Comparison of ENCODE assay signal across 21 mouse cellular contexts in the genomic region with DNA sequence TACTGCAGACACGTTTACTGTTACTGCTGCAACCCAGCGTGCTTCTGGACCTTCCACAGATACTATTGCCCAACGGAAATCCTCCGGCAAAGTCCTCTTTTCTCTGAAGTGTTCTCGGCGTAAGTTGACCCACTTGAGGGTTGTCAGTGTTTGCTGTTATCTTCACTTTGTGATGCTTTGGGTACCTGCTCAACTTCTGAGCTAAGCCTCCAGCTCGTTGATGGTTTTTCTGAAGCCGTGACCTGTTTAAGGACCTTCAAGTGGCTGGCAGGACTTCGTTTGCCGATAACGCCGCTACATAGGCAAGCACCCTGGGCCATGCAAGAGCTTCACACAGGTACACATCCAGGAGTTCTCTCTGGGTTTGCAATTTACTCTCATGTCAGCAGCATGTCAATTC. TPM values are rescaled to one million over a fixed set of nuclear protein-coding genes. Genes with fewer than 3 reads are reported as not detected.
"Had no signal": no experiment of that assay in that cellular context is flagged by ENCODE, and none has a peak within 500 bp of the region (broad histone marks: within the 10 kb centered on the region; RNA-seq: fewer than 3 reads in every experiment).

No protein-coding gene starts in this region.

- H3K4me2 ChIP-seq: liver, embryonic 15.5 days; lung, embryonic 14.5 days; midbrain, embryonic 11.5 days; midbrain, embryonic 13.5 days; midbrain, embryonic 15.5 days; neural tube, embryonic 12.5 days; stomach, embryonic 15.5 days had no signal

- H3K36me3 ChIP-seq: liver, embryonic 15.5 days; midbrain, embryonic 13.5 days; midbrain, embryonic 15.5 days; neural tube, embryonic 12.5 days; stomach, embryonic 15.5 days had no signal

- DNase-seq: liver, postnatal 0 days; lung, embryonic 14.5 days; right cerebral cortex, postnatal 14 days; thymus, adult 2 months; thymus, postnatal 25 days; thymus, postnatal 4 days had no signal

- H3K27me3 ChIP-seq: midbrain, embryonic 13.5 days; midbrain, embryonic 15.5 days; neural tube, embryonic 12.5 days; stomach, embryonic 15.5 days had no signal

- H3K4me1 ChIP-seq: liver, embryonic 15.5 days; neural tube, embryonic 12.5 days; stomach, embryonic 15.5 days had no signal

- H3K27ac ChIP-seq: liver, embryonic 15.5 days; macrophage; midbrain, embryonic 13.5 days; midbrain, embryonic 15.5 days; neural tube, embryonic 12.5 days; stomach, embryonic 15.5 days; stomach, postnatal 0 days had no signal

- H3K9ac ChIP-seq: liver, embryonic 15.5 days; liver, postnatal 0 days; lung, embryonic 14.5 days; midbrain, embryonic 13.5 days; midbrain, embryonic 15.5 days; neural tube, embryonic 12.5 days; stomach, embryonic 15.5 days had no signal

- H3K4me3 ChIP-seq: liver, embryonic 15.5 days; megakaryocyte, embryonic 14.5 days; midbrain, embryonic 13.5 days; midbrain, embryonic 15.5 days; neural tube, embryonic 12.5 days; stomach, embryonic 15.5 days had no signal

- ATAC-seq: liver, postnatal 0 days; midbrain, embryonic 13.5 days; midbrain, embryonic 15.5 days had no signal

- H3K9me3 ChIP-seq: liver, embryonic 15.5 days; megakaryocyte, embryonic 14.5 days; midbrain, embryonic 13.5 days; midbrain, embryonic 15.5 days; neural tube, embryonic 12.5 days; stomach, embryonic 15.5 days had no signal

RNA-seq across cellular contexts. Expression of a gene that starts 10.4 kb away (rescaled TPM):
- total RNA-seq: megakaryocyte progenitor cell, adult 5-6 weeks; monocyte, adult 5-6 weeks had no signal

RNA-seq across cellular contexts. Expression of a gene that starts 40.4 kb away (rescaled TPM):
- total RNA-seq: megakaryocyte progenitor cell, adult 5-6 weeks; monocyte, adult 5-6 weeks; neutrophil, adult 5-6 weeks had no signal
- polyA plus RNA-seq: liver, embryonic 15.5 days; liver, postnatal 0 days; lung, embryonic 14.5 days; lung, embryonic 16.5 days; macrophage; midbrain, embryonic 11.5 days; midbrain, embryonic 13.5 days; midbrain, embryonic 15.5 days; neural tube, embryonic 12.5 days; testis, adult 2 months; urinary bladder, adult 2 months had no signal
